Mouse (Mus musculus) frontal cortex, adult 2 months (tissue): Measurements from ENCODE around the gene Dnaic2. TPM values are rescaled to one million over a fixed set of nuclear protein-coding genes. Genes with fewer than 3 reads are reported as not detected.

Experiments
- DNase-seq, 2 experiments: peaks; one replicate each; pipeline ENCODE4 v3.0.0; 2022; ENCODE audit warnings: low spot score in 1 of 2; ENCODE audit errors: extremely low spot score in 1 of 2
- polyA plus RNA-seq: library from polyadenylated mRNA; depleted of rRNA; stranded (reverse); fragments of >200 nt; gene quantifications from 2 replicates; pipeline ENCODE4 v1.2.3, GENCODE M21; 2012

Dnaic2 gene
- polyA plus RNA-seq, 1 experiment: 2.5 TPM

GRCm38 (mm10) chr11:114699511-114699910 lies 27.7 kb upstream of the Dnaic2 start:
- DNase-seq: peak in 1 of 2 experiments; percentile 41

GRCm38 (mm10) chr11:114702311-114702995 lies 24.8 kb upstream of the Dnaic2 start:
- no peak for DNase-seq

DNA sequence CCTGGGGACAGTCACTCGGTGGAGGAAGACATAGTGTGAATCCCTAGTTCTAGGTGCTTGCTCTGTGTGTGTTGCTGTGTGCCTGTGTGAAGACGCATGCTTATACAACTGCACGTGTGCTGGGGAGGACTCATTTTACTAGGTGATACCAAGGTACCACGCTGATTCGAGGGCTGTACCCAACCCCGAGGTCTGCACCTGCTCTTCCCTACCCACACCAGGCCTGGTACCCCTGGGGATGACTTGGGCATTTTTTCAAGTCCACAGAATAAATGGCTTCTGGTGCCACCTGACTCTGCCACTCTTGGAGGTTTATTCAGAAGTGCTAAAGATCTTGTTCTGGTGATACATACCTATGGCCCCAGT lies 24.2 kb upstream of the Dnaic2 start:
- DNase-seq: no peak

DNA sequence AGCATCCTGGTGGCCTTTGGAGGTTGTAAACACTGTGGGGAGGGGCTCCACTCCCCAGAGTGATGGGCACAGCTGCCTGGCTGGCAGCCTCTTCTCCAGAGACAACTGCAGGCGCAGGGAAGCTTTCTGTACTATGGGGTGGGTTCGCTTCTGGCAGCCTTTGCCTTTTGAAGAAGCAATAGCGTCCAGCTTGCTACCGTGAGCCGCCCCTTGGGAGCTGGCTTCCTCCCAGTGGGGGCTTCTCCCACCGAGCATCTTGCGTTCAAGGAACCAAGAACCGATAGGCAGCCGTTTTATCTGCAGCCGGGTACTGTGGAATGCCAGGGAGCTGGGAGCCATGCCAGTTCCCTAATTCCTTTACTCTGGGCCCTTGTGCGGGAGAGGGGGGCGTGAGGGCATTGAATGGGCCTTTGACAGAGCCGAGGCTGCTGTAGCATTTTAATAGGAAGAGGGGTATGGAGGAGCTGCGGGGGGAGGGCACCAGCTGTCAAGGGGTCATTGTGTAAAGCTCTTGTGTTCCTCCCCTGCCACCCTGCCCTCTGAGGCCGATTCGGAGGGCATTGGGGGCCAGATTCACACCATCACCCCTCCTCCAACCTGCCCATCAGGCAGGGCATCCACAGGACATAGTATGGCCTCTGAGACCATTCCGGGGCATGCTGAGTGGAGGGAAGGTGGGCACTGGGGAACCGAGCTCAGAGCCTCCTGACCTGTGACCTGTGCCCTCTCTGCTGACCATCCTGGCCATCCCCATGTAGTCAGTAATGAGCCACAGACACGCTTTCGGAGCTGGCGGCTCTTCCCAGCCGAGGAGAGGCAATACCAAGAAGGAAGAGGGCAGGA lies 22.9 kb upstream of the Dnaic2 start:
- peak; percentile 48 to 71 for DNase-seq

DNA sequence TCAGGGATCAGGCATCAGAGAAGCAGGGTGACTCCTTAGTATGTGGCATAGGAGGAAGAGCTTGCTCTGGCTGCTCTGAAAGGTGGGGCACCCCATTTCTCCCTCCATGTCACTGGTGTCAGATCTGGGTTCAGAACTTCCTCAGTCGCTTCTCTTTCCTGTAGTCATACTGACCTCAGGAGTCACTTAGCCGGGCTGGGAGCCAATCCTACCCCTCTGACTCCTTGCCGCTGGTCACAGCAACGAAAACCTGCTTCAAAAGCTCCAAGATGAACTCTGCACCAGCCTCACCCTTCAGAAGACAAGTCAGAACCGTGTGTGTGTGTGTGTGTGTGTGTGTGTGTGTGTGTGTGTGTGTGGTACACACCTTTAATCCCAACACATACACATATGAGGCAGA lies 20.9 kb upstream of the Dnaic2 start:
- no peak for DNase-seq

DNA sequence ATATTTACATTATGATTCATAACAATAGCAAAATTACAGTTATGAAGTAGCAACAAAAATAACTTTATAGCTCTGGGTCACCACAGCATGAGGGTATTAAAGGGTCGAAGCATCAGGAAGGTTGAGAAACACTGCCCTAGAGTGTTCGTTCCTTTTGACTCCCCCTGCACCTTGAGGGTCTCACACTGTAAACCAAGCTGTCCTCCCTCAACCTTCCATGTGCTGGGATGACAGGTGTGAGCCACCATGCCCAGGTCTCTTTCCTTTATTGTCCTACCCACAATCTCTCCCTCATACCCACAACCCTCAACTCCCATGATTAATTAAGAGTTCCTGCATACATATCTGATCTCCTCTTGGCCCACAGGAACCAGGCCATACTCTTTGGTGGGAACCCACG lies 15.8 kb upstream of the Dnaic2 start:
- DNase-seq: no peak

DNA sequence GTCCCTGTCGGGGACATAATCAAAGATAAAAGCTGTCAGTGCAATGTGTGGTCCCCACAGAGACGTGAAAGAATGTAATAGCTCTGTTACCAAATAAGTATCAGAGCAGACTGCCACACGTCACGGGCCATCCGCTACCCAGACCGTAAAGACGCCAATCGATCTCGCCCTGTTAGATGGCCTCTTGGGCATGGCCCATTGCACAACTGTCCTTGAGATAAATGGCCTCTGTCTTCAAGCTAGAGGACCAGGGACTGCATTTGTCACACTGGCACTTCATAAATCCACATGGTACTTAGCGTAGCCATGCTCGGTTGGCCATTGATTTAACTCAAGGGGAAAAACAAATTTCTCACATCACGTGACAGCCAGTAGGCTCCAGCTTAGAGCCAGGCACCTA lies 15.3 kb upstream of the Dnaic2 start:
- DNase-seq: no peak

GRCm38 (mm10) chr11:114714526-114714925 lies 12.7 kb upstream of the Dnaic2 start:
- DNase-seq: peak in 1 of 2 experiments; percentile 51

- DNase-seq: no peak
Measured at GRCm38 (mm10) chr11:114715531-114715930, 11.7 kb upstream of the Dnaic2 start.

DNA sequence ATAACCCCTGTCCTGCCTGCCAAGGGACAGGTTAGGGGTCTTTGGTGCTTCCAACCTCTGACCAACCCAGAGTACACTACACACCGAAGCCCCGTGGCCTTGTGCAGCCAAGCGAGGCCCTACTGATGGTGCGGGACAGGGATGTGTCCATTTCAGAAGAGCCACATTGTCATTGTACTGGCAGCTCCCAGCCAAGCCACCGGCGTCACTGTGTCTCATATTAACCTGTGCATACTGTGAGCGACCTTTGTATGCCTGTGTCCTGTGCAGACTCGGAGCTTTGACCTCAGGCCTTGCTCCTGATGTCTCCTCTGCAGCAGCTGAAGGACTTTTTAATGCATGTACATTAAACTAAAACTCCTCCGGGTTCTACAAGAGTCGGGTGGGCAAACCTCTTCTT lies 6.7 kb upstream of the Dnaic2 start:
- DNase-seq: no peak

DNA sequence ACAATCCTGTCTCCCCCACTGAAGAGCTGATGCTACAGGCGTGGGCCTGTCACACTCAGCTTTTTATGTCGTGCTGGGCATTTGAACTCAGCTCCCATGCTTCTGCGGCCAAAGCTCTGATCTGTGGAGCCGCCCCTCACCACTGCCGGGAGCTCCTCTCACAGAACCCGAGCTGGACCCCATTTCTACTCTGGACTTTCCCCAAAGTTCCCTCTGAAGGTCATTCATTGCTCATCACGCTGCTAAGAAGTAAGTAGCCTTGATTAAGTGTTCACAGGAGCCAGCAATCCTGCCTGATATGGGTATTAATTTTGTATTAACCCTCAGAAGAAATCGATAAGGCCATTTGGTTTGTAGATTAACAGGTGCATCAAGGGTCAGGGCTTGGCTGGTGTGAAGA lies 4.8 kb upstream of the Dnaic2 start:
- no peak for DNase-seq

- DNase-seq: no peak
Measured at GRCm38 (mm10) chr11:114723030-114723429, 4.2 kb upstream of the Dnaic2 start.

DNA sequence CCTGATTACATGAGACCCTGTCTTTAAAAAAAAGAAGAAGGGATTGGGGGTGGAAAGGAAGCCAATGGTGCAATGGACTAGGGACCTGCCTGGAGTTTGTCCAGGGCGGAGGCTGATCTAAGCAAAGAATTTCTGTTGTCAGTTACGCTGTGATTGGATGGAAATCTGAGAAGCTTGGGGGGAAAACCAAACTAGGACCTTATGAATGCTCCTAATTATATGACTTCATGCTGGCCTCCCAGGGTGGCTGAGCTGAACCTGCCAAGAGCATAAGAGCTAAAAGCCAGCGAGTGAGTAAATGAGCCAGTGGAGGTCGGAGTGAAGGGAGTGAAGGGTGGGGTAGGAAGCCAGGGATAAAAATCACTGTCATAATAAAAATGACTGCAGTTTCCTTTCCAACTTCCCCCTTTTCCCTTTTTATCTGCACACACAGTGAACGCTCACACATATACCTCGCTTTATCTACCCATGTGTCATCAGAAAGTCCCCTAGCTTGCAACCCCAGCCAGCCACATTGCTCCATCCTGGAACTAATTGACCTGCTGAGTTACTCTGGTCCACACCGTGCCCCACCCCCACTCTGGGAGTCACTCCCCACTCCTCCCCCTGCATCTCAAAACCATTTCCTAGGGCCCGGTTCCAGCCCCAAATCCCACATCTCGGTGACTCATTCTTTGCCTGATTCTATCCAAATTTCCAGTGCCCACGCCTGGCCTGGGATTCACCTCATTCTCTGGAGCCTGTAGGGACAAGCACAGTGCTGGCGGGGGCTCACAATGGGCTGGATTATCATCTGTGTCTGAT lies 2.2 kb upstream of the Dnaic2 start:
- peak in 1 of 2 experiments; percentile 76 for DNase-seq

DNA sequence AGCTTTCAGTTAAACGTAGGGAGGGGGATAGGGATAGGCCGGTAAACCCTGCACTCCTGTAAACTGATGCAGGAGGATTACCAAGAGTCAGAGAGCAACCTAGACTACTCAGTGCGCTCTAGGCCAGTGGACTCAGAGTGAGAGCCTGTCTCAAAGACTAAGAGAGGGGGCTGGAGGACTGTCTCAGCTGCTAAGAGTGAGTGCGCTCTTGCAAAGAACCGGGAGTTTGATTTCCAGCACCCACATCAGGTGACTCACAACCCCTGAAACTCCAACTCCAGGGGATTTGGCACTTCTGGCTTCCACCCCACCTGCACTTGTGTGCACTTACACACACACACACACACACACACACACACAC lies 598 bp downstream of the Dnaic2 start:
- DNase-seq: peak in 1 of 2 experiments; percentile 28

DNA sequence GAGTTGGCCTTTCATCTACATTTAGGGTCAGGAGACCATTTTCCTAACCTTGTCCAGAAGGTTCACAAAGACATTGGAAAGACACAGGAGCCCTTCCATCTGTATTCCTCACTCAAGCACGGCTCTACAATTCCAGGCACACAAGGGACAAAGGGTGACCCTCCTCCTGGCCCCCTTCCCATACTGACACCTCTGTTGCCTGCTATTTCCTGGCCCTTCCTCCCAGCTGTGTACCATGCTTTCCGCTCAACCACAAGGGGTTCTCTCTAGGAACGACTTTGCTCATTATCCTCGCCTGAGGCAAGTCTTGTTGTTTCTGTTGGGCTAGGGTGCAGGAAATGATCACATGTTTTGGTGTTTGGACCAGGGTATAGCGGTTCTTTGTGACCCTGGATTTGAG lies 1.1 kb downstream of the Dnaic2 start:
- no peak for DNase-seq

GRCm38 (mm10) chr11:114729832-114730363 lies 2.7 kb downstream of the Dnaic2 start:
- no peak for DNase-seq

DNA sequence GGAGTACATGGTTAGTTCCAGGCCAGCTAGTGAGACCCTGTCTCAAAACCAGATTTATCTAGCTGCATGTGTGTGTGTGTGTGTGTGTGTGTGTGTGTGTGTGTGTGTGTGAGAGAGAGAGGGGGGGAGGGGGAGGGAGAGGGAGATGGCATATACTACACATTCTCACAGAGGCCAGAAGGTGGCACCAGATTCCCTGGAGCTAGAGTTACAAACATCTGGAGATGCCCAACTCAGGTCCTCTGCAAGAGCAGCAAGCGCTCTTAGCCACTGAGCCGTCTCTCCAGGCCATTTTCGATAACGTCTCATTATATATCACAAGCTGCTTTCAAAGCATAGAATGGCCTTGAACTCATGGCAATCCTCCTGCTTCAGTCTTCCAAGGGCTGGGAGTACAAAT lies 4.5 kb downstream of the Dnaic2 start:
- no peak for DNase-seq

DNA sequence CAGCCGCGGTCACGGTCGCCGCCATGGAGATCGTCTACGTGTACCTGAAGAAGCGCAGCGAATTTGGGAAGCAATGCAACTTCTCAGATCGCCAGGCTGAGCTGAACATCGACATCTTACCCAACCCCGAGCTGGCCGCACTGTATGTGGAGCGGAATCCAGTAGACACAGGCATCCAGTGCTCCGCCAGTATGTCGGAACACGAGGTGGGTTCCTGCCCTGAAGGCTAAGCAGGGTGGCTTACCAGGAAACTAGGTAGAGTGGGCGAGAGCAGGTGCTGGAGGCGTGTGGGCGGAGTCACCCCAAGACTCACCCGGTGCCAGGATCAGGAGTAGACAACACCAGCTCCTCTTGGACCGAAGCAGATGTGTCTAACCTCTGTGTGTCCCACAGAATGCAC lies 5.7 kb downstream of the Dnaic2 start:
- no peak for DNase-seq

DNA sequence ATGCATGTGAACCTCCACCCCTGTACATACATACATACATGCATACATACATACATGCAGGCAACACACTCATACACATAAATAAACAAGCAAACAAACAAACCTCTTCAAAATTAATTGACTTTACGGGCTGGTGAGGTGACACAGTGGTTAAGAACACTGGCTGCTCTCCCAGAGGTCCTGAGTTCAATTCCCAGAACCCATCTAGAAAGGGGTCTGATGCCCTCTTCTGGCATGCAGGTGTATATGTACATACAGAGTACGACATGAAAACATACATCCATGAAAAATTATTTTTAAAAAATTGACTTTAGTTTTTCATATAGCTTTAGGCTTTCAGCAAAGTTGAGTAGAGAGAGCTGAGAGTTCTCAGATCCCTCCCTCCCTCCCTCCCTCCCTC lies 8.9 kb downstream of the Dnaic2 start:
- DNase-seq: no peak

DNA sequence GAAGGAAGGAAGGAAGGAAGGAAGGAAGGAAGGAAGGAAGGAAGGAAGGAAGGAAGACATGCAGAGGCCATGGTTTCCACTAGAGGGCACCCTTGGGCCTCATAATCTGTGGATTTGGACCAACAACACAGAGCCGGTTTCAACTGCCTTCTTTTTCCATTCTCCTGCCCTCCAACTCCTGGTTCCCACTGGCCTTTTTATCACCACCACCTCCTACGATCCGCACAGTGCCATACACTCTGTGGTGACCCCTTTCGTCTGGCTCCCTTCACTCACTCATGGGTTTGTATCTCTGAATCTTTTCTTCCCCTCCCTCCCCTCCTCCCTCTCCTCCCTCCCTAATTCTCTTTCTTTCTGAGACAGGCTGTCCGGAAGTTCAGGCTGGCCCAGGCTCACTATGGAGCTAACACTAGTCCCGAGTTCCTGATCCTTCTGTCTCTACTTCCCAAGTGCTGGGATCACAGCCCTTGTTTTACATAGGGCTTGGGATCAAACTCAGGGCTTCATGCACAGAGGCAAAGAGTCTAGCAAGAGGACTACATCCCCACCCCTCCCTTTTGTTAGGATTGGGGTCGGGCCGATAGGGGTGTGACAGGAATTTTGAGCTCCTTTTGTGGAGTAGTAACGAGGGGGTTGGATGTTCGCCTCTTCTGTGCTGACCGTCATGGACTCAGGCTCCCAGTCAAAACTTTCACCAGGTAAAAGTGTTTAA lies 9.9 kb downstream of the Dnaic2 start:
- peak in 1 of 2 experiments; percentile 80 for DNase-seq
